Mouse (Mus musculus) forebrain, embryonic 10.5 days (tissue): Measurements from ENCODE around the gene Sox6. TPM values are rescaled to one million over a fixed set of nuclear protein-coding genes. Genes with fewer than 3 reads are reported as not detected.

Source experiments
- DNase-seq: peaks from one replicate; pipeline ENCODE4 v3.0.0-alpha.2; 2017; ENCODE audit warnings: low spot score; ENCODE audit errors: extremely low spot score
- H3K27ac ChIP-seq: fragments of 300-500 bp; sonication (generic); 2 replicates; pipeline ENCODE4 v1.5.1; 2016; ENCODE audit warnings: mild to moderate bottlenecking
- H3K27me3 ChIP-seq: fragments of 300-500 bp; sonication (generic); 2 replicates; pipeline ENCODE4 v1.6.1; 2016; ENCODE audit warnings: mild to moderate bottlenecking; ENCODE audit not compliant: poor library complexity, severe bottlenecking
- H3K36me3 ChIP-seq: fragments of 300-500 bp; sonication (generic); replicated peaks from 2 replicates; pipeline ENCODE4 v1.6.1; 2016; ENCODE audit warnings: mild to moderate bottlenecking, moderate library complexity
- H3K4me1 ChIP-seq: fragments of 300-500 bp; sonication (generic); 2 replicates; pipeline ENCODE4 v1.6.1; 2016
- H3K4me3 ChIP-seq: fragments of 300-500 bp; sonication (generic); 2 replicates; pipeline ENCODE4 v1.5.1; 2016; ENCODE audit warnings: mild to moderate bottlenecking, moderate library complexity
- H3K9me3 ChIP-seq: fragments of 300-500 bp; sonication (generic); 2 replicates; pipeline ENCODE4 v1.6.1; 2016; ENCODE audit warnings: mild to moderate bottlenecking, moderate library complexity
- WGBS: fragments of 180-500 bp; shearing (Covaris S2); methylation state at CpG from one replicate; pipeline ENCODE4 v1.1.7; 2016; 5-methylcytosine and 5-hydroxymethylcytosine counted together
- polyA plus RNA-seq: library from polyadenylated mRNA; unstranded; fragments of >200 nt; fragmentation: Nextera tagmentation; extraction: Ambion mirVana; gene quantifications from 2 replicates; pipeline ENCODE4 v1.2.1, GENCODE M21; 2016

Sox6 gene
- polyA plus RNA-seq, 1 experiment from 2014 or later, result 77.3 TPM

- Histone ChIP-seq H3K4me3 (no peak overlapping the region), H3K9me3 (no peaks in the 10 kb centered on the region), H3K27ac (peak overlapping the region; percentile 12; the same call in 1 of the 2 replicates), H3K36me3 (no peaks in the 10 kb centered on the region), H3K27me3 (no peaks in the 10 kb centered on the region), H3K4me1 (peaks cover 62% of the 10 kb centered on the region)
- 74% methylated on average over 7 of the region's 7 CpGs for WGBS
- DNase-seq, result no peak
Measured at GRCm38 (mm10) chr7:115747541-115747940, 291.1 kb downstream of the Sox6 start.

- H3K27ac ChIP-seq, result no peak overlapping the region
- WGBS, result 72% methylated on average over 4 of the region's 4 CpGs
- no peak for DNase-seq
- no peak overlapping the region for H3K4me3 ChIP-seq
- no peaks in the 10 kb centered on the region for H3K27me3 ChIP-seq
- H3K4me1 ChIP-seq, result peaks cover 44% of the 10 kb centered on the region
- no peaks in the 10 kb centered on the region for H3K36me3 ChIP-seq
- H3K9me3 ChIP-seq, result no peaks in the 10 kb centered on the region
Measured at GRCm38 (mm10) chr7:115745672-115746253, 292.8 kb downstream of the Sox6 start.

GRCm38 (mm10) chr7:115734137-115734536 is 304.5 kb downstream of the Sox6 start:
- Histone ChIP-seq H3K4me1 (peaks cover 33% of the 10 kb centered on the region), H3K36me3 (no peaks in the 10 kb centered on the region), H3K27ac (no peak overlapping the region), H3K4me3 (no peak overlapping the region), H3K9me3 (no peaks in the 10 kb centered on the region), H3K27me3 (no peaks in the 10 kb centered on the region)
- no peak for DNase-seq
- 88% methylated on average over 7 of the region's 7 CpGs for WGBS

GRCm38 (mm10) chr7:115732824-115733223 is 305.8 kb downstream of the Sox6 start:
- no peak overlapping the region for H3K27ac ChIP-seq
- no peak for DNase-seq
- H3K4me3 ChIP-seq, result no peak overlapping the region
- H3K9me3 ChIP-seq, result no peaks in the 10 kb centered on the region
- 65% methylated on average over 1 of the region's 1 CpGs for WGBS
- no peaks in the 10 kb centered on the region for H3K36me3 ChIP-seq
- no peaks in the 10 kb centered on the region for H3K27me3 ChIP-seq
- peaks cover 35% of the 10 kb centered on the region for H3K4me1 ChIP-seq

GRCm38 (mm10) chr7:115726776-115727175 is 311.8 kb downstream of the Sox6 start:
- Histone ChIP-seq H3K4me3 (no peak overlapping the region), H3K27ac (no peak overlapping the region), H3K27me3 (0 out of 2 replicates have a peak, but pooled peaks cover 5% of the 10 kb centered on the region), H3K36me3 (0 out of 2 replicates have a peak, but pooled peaks cover 3% of the 10 kb centered on the region), H3K9me3 (no peaks in the 10 kb centered on the region), H3K4me1 (peaks cover 47% of the 10 kb centered on the region)
- 91% methylated on average over 2 of the region's 2 CpGs for WGBS
- no peak for DNase-seq

- DNase-seq, result no peak
- Histone ChIP-seq H3K4me3 (no peak overlapping the region), H3K9me3 (no peaks in the 10 kb centered on the region), H3K36me3 (0 out of 2 replicates have a peak, but pooled peaks cover 3% of the 10 kb centered on the region), H3K27ac (no peak overlapping the region), H3K27me3 (0 out of 2 replicates have a peak, but pooled peaks cover 5% of the 10 kb centered on the region), H3K4me1 (peaks cover 41% of the 10 kb centered on the region)
- WGBS, result 90% methylated on average over 2 of the region's 2 CpGs
Measured at GRCm38 (mm10) chr7:115724404-115724803, 314.2 kb downstream of the Sox6 start.

GRCm38 (mm10) chr7:115721624-115722540 is 316.7 kb downstream of the Sox6 start:
- peak; percentile 47 for DNase-seq
- 0 out of 2 replicates have a peak, but pooled peaks cover 5% of the 10 kb centered on the region for H3K27me3 ChIP-seq
- 12% methylated on average over 7 of the region's 7 CpGs for WGBS

GRCm38 (mm10) chr7:115719791-115720190 is 318.8 kb downstream of the Sox6 start:
- 0 out of 2 replicates have a peak, but pooled peaks cover 5% of the 10 kb centered on the region for H3K27me3 ChIP-seq
- H3K9me3 ChIP-seq, result no peaks in the 10 kb centered on the region
- H3K4me3 ChIP-seq, result no peak overlapping the region
- H3K36me3 ChIP-seq, result 0 out of 2 replicates have a peak, but pooled peaks cover 3% of the 10 kb centered on the region
- H3K27ac ChIP-seq, result no peak overlapping the region
- H3K4me1 ChIP-seq, result peaks cover 44% of the 10 kb centered on the region
- no peak for DNase-seq
- 95% methylated on average over 3 of the region's 3 CpGs for WGBS

More at GRCm38 (mm10) chr7:115721624-115722540, 316.7 kb downstream of the Sox6 start:
- 0 out of 2 replicates have a peak, but pooled peaks cover 3% of the 10 kb centered on the region for H3K36me3 ChIP-seq
- H3K9me3 ChIP-seq, result no peaks in the 10 kb centered on the region
- peak overlapping the region; percentile 84 for H3K27ac ChIP-seq
- H3K4me1 ChIP-seq, result peaks cover 41% of the 10 kb centered on the region
- H3K4me3 ChIP-seq, result peak overlapping the region; percentile 20

- Histone ChIP-seq H3K36me3 (no peaks in the 10 kb centered on the region), H3K4me1 (peaks cover 37% of the 10 kb centered on the region), H3K27ac (0 out of 2 replicates have a peak overlapping the region, but pooled peaks have one; percentile 35), H3K27me3 (no peaks in the 10 kb centered on the region), H3K9me3 (no peaks in the 10 kb centered on the region), H3K4me3 (no peak overlapping the region)
- WGBS, result 40% methylated on average over 2 of the region's 2 CpGs
- no peak for DNase-seq
Measured at GRCm38 (mm10) chr7:115706141-115706540, 332.5 kb downstream of the Sox6 start.

GRCm38 (mm10) chr7:115698105-115698504 is 340.5 kb downstream of the Sox6 start:
- WGBS, result 91% methylated on average over 1 of the region's 1 CpGs
- Histone ChIP-seq H3K27me3 (no peaks in the 10 kb centered on the region), H3K4me3 (no peak overlapping the region), H3K4me1 (peaks cover 16% of the 10 kb centered on the region), H3K9me3 (peaks cover 5% of the 10 kb centered on the region), H3K27ac (no peak overlapping the region), H3K36me3 (peaks cover 10% of the 10 kb centered on the region)
- no peak for DNase-seq

GRCm38 (mm10) chr7:115693206-115693605 is 345.4 kb downstream of the Sox6 start:
- Histone ChIP-seq H3K9me3 (peaks cover 5% of the 10 kb centered on the region), H3K27me3 (no peaks in the 10 kb centered on the region), H3K4me1 (peaks cover 55% of the 10 kb centered on the region), H3K36me3 (peaks cover 7% of the 10 kb centered on the region), H3K27ac (peak overlapping the region; percentile 66; the same call in 1 of the 2 replicates), H3K4me3 (no peak overlapping the region)
- WGBS, result 86% methylated on average over 8 of the region's 8 CpGs
- DNase-seq, result no peak

- no peak for DNase-seq
- Histone ChIP-seq H3K27ac (peak overlapping the region; percentile 40; the same call in 1 of the 2 replicates), H3K4me1 (peaks cover 77% of the 10 kb centered on the region), H3K4me3 (no peak overlapping the region), H3K9me3 (no peaks in the 10 kb centered on the region), H3K36me3 (no peaks in the 10 kb centered on the region), H3K27me3 (no peaks in the 10 kb centered on the region)
- 36% methylated on average over 4 of the region's 4 CpGs for WGBS
Measured at GRCm38 (mm10) chr7:115691091-115691490, 347.5 kb downstream of the Sox6 start.
